Mouse (Mus musculus) activated CD4-positive, CD25-positive, alpha-beta regulatory T cell (primary cell): Measurements from ENCODE around the gene Camk2n1. TPM values are rescaled to one million over a fixed set of nuclear protein-coding genes. Genes with fewer than 3 reads are reported as not detected.

Source experiments
- polyA plus RNA-seq, 2 experiments: library from polyadenylated mRNA; unstranded; fragments of 100-300 nt; shearing (Covaris generic); gene quantifications; one replicate each; pipeline ENCODE4 v1.2.1; 2017

Gene Camk2n1
- under 1 TPM; 0.27 to 0.72 TPM for polyA plus RNA-seq

DNA sequence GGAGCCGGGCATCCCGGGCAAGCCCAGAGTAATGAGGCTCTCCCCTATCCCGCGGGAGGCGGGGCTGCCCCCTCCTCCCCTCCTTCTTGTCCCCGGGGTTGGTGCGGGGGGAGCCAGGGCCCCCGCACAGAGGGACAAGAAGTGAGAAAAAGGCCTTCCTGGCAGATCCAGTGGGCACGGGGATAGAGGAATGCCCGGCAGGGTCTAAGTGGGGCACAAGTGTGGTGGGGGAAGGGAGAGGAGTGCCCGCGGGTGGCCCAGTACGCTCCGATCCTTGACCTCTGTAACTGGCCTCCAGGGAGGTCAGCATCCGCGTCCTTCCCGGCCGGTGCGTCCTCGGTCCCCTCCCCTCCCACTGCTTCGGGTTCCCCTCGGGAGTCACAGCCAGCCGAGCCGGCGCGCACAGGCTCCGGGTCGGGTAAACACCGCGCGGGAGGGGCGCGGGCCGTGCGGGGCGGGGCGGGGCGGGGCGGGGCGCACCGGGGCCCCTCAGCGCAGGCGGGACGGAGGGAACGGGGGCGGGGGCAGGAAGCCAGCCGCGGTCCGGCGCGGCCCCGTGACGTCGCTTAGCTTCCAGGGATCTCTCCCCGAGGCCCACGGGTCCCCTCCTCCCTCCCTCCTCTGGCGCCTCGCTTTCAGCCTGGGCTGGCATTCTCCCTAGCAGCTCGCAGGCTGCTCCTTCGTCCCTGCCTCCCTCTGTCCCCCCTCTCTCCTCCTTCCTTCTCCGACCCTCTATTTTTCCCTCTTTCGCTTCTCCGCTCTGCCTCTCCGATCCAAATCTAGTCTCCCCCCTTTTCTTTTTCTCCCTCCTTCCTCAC is at the start of gene Camk2n1:
Camk2n1 (plus strand) TSS at position 562 of the 818 bp plus-strand sequence.

DNA sequence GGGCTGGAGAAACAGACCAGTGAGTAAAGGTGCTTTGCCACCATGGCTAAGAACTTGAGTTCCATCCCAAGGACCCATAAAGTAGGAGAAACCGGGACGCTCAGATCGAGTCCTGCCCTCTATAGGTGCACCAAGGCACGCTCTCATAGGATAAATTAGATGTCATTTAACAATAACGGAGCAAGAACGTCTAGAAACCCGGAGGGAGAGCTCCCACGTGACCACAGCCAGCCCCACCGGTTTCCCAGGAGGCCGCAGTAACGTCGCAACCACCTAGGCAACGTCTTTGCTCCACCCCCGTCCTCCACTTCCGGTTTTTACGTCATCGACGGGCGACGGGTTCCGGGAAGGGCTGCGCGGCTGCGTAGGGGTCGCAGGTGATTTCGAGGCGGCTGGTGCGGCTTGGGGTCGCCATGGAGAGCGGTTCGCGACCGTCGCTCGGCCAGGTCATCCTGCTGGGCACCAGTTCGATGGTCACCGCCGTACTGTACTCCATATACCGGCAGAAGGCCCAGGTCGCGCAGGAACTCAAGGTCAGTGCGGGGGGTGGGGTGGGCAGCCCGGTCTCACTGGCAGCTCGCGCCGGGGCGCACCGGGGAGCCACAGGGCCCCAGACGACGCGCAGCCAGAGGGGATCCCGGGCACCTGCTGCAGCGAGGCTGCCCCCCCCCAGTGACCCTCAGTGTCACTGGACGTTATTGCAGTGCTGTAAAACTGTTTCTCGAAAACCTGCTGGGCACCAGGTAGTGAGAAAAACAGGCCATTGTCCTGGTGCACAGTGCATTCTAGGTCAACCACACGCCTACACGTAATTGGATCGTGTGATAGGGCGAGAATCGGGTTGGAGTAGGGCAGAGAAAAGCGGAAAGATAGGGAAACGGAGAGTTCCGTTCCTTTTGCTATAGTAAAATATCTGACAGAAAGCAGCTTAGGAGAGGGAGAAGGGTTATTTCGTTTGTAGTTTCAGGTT is 19.5 kb upstream of the Camk2n1 start, which contains the start of gene Mul1:
Mul1 (plus strand) TSS at position 325 of the 970 bp plus-strand sequence.

Other genes with a start within 250 kb of the Camk2n1 start
- gene Hp1bp3, start 238.0 kb upstream of the Camk2n1 start, polyA plus RNA-seq = 100 to 1,000 TPM; 187 to 191 TPM
- gene Sh2d5, start 203.9 kb upstream of the Camk2n1 start, polyA plus RNA-seq = under 1 TPM; 0.06 to 0.18 TPM
- under 1 TPM; 0.08 to 0.34 TPM for gene Kif17, start 203.9 kb upstream of the Camk2n1 start, polyA plus RNA-seq
- 100 to 1,000 TPM; 166 to 178 TPM for gene Ddost, start 149.6 kb upstream of the Camk2n1 start, polyA plus RNA-seq
- 100 to 1,000 TPM; 103 to 124 TPM for gene Pink1, start 128.0 kb upstream of the Camk2n1 start, polyA plus RNA-seq
- gene Cda, start 86.3 kb upstream of the Camk2n1 start, polyA plus RNA-seq = not detected
- gene Fam43b, start 57.8 kb upstream of the Camk2n1 start, polyA plus RNA-seq = not detected
- 10 to 100 TPM; 10.8 to 11.6 TPM for gene Mul1, start 19.6 kb upstream of the Camk2n1 start, polyA plus RNA-seq
- gene Vwa5b1, start 181.6 kb downstream of the Camk2n1 start, polyA plus RNA-seq = not detected